Mouse (Mus musculus): ENCODE measurements around the gene Ubxn7.
A peak's percentile ranks its signal among the peaks of the same experiment; 100 is the strongest.

The Ubxn7 gene

GRCm38 (mm10) chr16:32396541-32396835 is 64.4 kb downstream of the Ubxn7 start:
- DNase-seq (ENCODE audit: low read depth, low spot score): no peak
- H3K36me3 ChIP-seq (ENCODE audit: control insufficient read depth, insufficient read depth, low read length, poor library complexity, severe bottlenecking): no peaks in the 10 kb centered on the region; the same call in 1 of the 2 replicates
- no peaks in the 10 kb centered on the region for H3K27me3 ChIP-seq (ENCODE audit: control insufficient read depth, insufficient read depth, low read length, poor library complexity, severe bottlenecking)

- Histone ChIP-seq H3K36me3 (ENCODE audit: control insufficient read depth, insufficient read depth, low read length, poor library complexity, severe bottlenecking) (no peaks in the 10 kb centered on the region; the same call in 1 of the 2 replicates), H3K27me3 (ENCODE audit: control insufficient read depth, insufficient read depth, low read length, poor library complexity, severe bottlenecking) (no peaks in the 10 kb centered on the region)
- no peak for DNase-seq (ENCODE audit: low read depth, low spot score)
These were observed 66.1 kb downstream of the Ubxn7 start for GRCm38 (mm10) chr16:32398206-32398605.

GRCm38 (mm10) chr16:32400267-32400666 is 68.2 kb downstream of the Ubxn7 start, which contains the start of gene Tm4sf19:
Gene Tm4sf19, plus strand, starts transcription at chr16:32400506.
- no peaks in the 10 kb centered on the region for H3K36me3 ChIP-seq (ENCODE audit: control insufficient read depth, insufficient read depth, low read length, poor library complexity, severe bottlenecking)
- no peak for DNase-seq (ENCODE audit: low read depth, low spot score)

GRCm38 (mm10) chr16:32401335-32401965 is 69.4 kb downstream of the Ubxn7 start:
- Histone ChIP-seq H3K36me3 (ENCODE audit: control insufficient read depth, insufficient read depth, low read length, poor library complexity, severe bottlenecking) (no peaks in the 10 kb centered on the region), H3K27me3 (ENCODE audit: control insufficient read depth, insufficient read depth, low read length, poor library complexity, severe bottlenecking) (no peaks in the 10 kb centered on the region)
- peak; percentile 80 for DNase-seq (ENCODE audit: low read depth, low spot score)

More at GRCm38 (mm10) chr16:32400267-32400666, 68.2 kb downstream of the Ubxn7 start, which contains the start of gene Tm4sf19:
- no peaks in the 10 kb centered on the region for H3K27me3 ChIP-seq (ENCODE audit: control insufficient read depth, insufficient read depth, low read length, poor library complexity, severe bottlenecking)

- no peaks in the 10 kb centered on the region for H3K27me3 ChIP-seq (ENCODE audit: control insufficient read depth, insufficient read depth, low read length, poor library complexity, severe bottlenecking)
- no peaks in the 10 kb centered on the region for H3K36me3 ChIP-seq (ENCODE audit: control insufficient read depth, insufficient read depth, low read length, poor library complexity, severe bottlenecking)
- DNase-seq (ENCODE audit: low read depth, low spot score): peak; percentile 53
These were observed 70.8 kb downstream of the Ubxn7 start for GRCm38 (mm10) chr16:32402818-32403217.

- Histone ChIP-seq H3K36me3 (ENCODE audit: control insufficient read depth, insufficient read depth, low read length, poor library complexity, severe bottlenecking) (no peaks in the 10 kb centered on the region), H3K27me3 (ENCODE audit: control insufficient read depth, insufficient read depth, low read length, poor library complexity, severe bottlenecking) (no peaks in the 10 kb centered on the region)
- DNase-seq (ENCODE audit: low read depth, low spot score): no peak
These were observed 73.7 kb downstream of the Ubxn7 start for GRCm38 (mm10) chr16:32405716-32406115.

GRCm38 (mm10) chr16:32406671-32407070 is 74.6 kb downstream of the Ubxn7 start:
- no peak for DNase-seq (ENCODE audit: low read depth, low spot score)
- no peaks in the 10 kb centered on the region for H3K36me3 ChIP-seq (ENCODE audit: control insufficient read depth, insufficient read depth, low read length, poor library complexity, severe bottlenecking)
- H3K27me3 ChIP-seq (ENCODE audit: control insufficient read depth, insufficient read depth, low read length, poor library complexity, severe bottlenecking): no peaks in the 10 kb centered on the region

GRCm38 (mm10) chr16:32407730-32408129 is 75.7 kb downstream of the Ubxn7 start:
- no peak for DNase-seq (ENCODE audit: low read depth, low spot score)
- no peaks in the 10 kb centered on the region for H3K36me3 ChIP-seq (ENCODE audit: control insufficient read depth, insufficient read depth, low read length, poor library complexity, severe bottlenecking)
- no peaks in the 10 kb centered on the region for H3K27me3 ChIP-seq (ENCODE audit: control insufficient read depth, insufficient read depth, low read length, poor library complexity, severe bottlenecking)

GRCm38 (mm10) chr16:32417457-32417856 is 85.4 kb downstream of the Ubxn7 start:
- H3K36me3 ChIP-seq (ENCODE audit: control insufficient read depth, insufficient read depth, low read length, poor library complexity, severe bottlenecking): no peaks in the 10 kb centered on the region
- H3K27me3 ChIP-seq (ENCODE audit: control insufficient read depth, insufficient read depth, low read length, poor library complexity, severe bottlenecking): no peaks in the 10 kb centered on the region
- no peak for DNase-seq (ENCODE audit: low read depth, low spot score)

- Histone ChIP-seq H3K27me3 (ENCODE audit: control insufficient read depth, insufficient read depth, low read length, poor library complexity, severe bottlenecking) (no peaks in the 10 kb centered on the region), H3K36me3 (ENCODE audit: control insufficient read depth, insufficient read depth, low read length, poor library complexity, severe bottlenecking) (no peaks in the 10 kb centered on the region)
- peak; percentile 95 for DNase-seq (ENCODE audit: low read depth, low spot score)
These were observed 87.7 kb downstream of the Ubxn7 start, which contains the start of gene Tctex1d2 for GRCm38 (mm10) chr16:32419517-32420483. Gene Tctex1d2, plus strand, starts transcription at chr16:32419702.

- Histone ChIP-seq H3K27me3 (ENCODE audit: control insufficient read depth, insufficient read depth, low read length, poor library complexity, severe bottlenecking) (no peaks in the 10 kb centered on the region), H3K36me3 (ENCODE audit: control insufficient read depth, insufficient read depth, low read length, poor library complexity, severe bottlenecking) (no peaks in the 10 kb centered on the region)
- DNase-seq (ENCODE audit: low read depth, low spot score): no peak
These were observed 95.4 kb downstream of the Ubxn7 start for GRCm38 (mm10) chr16:32427506-32427905.

- H3K27me3 ChIP-seq (ENCODE audit: control insufficient read depth, insufficient read depth, low read length, poor library complexity, severe bottlenecking): no peaks in the 10 kb centered on the region
- H3K36me3 ChIP-seq (ENCODE audit: control insufficient read depth, insufficient read depth, low read length, poor library complexity, severe bottlenecking): no peaks in the 10 kb centered on the region
- peak; percentile 87 for DNase-seq (ENCODE audit: low read depth, low spot score)
These were observed 98.5 kb downstream of the Ubxn7 start, which contains the start of gene Pcyt1a for GRCm38 (mm10) chr16:32430474-32431046. Gene Pcyt1a, plus strand, starts transcription at chr16:32430921.

GRCm38 (mm10) chr16:32431047-32431591 is 99.1 kb downstream of the Ubxn7 start:
- DNase-seq (ENCODE audit: low read depth, low spot score): no peak
- Histone ChIP-seq H3K27me3 (ENCODE audit: control insufficient read depth, insufficient read depth, low read length, poor library complexity, severe bottlenecking) (no peaks in the 10 kb centered on the region), H3K36me3 (ENCODE audit: control insufficient read depth, insufficient read depth, low read length, poor library complexity, severe bottlenecking) (no peaks in the 10 kb centered on the region)

- no peak for DNase-seq (ENCODE audit: low read depth, low spot score)
- Histone ChIP-seq H3K36me3 (ENCODE audit: control insufficient read depth, insufficient read depth, low read length, poor library complexity, severe bottlenecking) (no peaks in the 10 kb centered on the region), H3K27me3 (ENCODE audit: control insufficient read depth, insufficient read depth, low read length, poor library complexity, severe bottlenecking) (no peaks in the 10 kb centered on the region)
These were observed 99.9 kb downstream of the Ubxn7 start for GRCm38 (mm10) chr16:32431926-32432325.

Data from splenic B cell, adult 2 months (primary cell).